Mouse (Mus musculus): ENCODE results near the gene Fas. TPM values are rescaled to one million over a fixed set of nuclear protein-coding genes. Genes with fewer than 3 reads are reported as not detected.

Gene Fas
- polyA plus RNA-seq, 1 experiment from 2014 or later, result 57.9 TPM

DNA sequence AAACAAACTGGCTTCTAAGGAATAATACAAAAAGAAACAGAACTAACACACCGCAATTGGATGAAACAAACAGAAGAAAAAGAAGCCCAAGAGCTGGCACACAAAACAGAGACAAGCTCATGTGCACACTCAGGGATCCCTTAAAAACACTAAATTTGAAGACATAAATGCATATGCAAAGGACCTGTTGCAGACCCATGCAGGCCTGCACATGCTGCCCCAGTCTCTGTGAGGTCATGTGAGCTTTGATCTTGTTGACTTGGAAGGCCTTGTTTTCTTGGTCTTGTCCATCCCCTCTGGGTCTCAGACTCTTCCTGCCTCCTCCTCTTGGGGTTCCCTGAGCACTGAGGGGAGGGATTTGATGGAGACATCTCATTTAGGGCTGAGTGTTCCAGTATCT lies 1.8 kb upstream of the Fas start:
- 96% methylated on average over 1 of the region's 1 CpGs for WGBS
- no peak overlapping the region for H3K9ac ChIP-seq (replicated peaks; ENCODE audit: low read depth)
- H3K27me3 ChIP-seq (replicated peaks; ENCODE audit: insufficient read depth, low read length), result no peaks in the 10 kb centered on the region
- H3K4me2 ChIP-seq (replicated peaks; ENCODE audit: low read depth, low read length), result no peak overlapping the region
- no peaks in the 10 kb centered on the region for H3K36me3 ChIP-seq (ENCODE audit: insufficient read depth, low read length)
- DNase-seq (ENCODE audit: low spot score) (no peak), ATAC-seq (no peak)
- H3K27ac ChIP-seq (ENCODE audit: low read length), result no peak overlapping the region
- H3K4me1 ChIP-seq (ENCODE audit: insufficient read depth, low read depth, low read length), result no peaks in the 10 kb centered on the region
- no peak overlapping the region for H3K4me3 ChIP-seq (ENCODE audit: low read depth, low read length)
- TF ChIP-seq CTCF (IDR thresholded peaks at IDR 0.05) (no peak), EP300 (IDR thresholded peaks at IDR 0.05) (no peak)
- no peaks in the 10 kb centered on the region for H3K9me3 ChIP-seq (ENCODE audit: low read length)

- Histone ChIP-seq H3K4me2 (replicated peaks; ENCODE audit: low read depth, low read length) (peak overlapping the region; percentile 76), H3K36me3 (ENCODE audit: insufficient read depth, low read length) (no peaks in the 10 kb centered on the region), H3K27ac (ENCODE audit: low read length) (peak overlapping the region; percentile 88), H3K4me3 (ENCODE audit: low read depth, low read length) (peak overlapping the region; percentile 63), H3K4me1 (ENCODE audit: insufficient read depth, low read depth, low read length) (no peaks in the 10 kb centered on the region), H3K27me3 (replicated peaks; ENCODE audit: insufficient read depth, low read length) (no peaks in the 10 kb centered on the region), H3K9ac (replicated peaks; ENCODE audit: low read depth) (peak overlapping the region; percentile 55), H3K9me3 (ENCODE audit: low read length) (no peaks in the 10 kb centered on the region)
- 3% methylated on average over 15 of the region's 15 CpGs for WGBS
- TF ChIP-seq CTCF (IDR thresholded peaks at IDR 0.05) (no peak), EP300 (IDR thresholded peaks at IDR 0.05) (peak; percentile 96)
- DNase-seq (ENCODE audit: low spot score) (peak; percentile 76), ATAC-seq (peak; percentile 78)
These were observed 441 bp downstream of the Fas start for GRCm38 (mm10) chr19:34290872-34291341.

DNA sequence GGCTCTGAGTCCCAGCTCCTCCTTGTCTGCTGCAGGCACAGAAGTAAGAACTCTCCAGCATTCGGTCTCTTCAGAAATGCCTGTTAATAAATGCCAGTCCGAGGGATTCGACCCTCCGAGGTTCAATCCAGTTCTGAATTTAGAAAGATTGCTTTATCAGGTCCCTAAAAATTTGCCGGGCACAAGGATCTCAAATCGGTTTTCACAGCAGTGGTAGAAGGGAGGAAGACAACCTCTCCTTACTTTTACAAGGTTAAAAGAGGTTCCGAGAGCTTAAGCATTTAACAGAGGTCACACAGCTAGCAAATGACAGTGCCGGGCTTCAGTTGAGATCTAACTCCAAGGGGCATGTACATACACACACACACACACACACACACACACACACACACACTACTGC lies 913 bp downstream of the Fas start:
- Histone ChIP-seq H3K27me3 (replicated peaks; ENCODE audit: insufficient read depth, low read length) (no peaks in the 10 kb centered on the region), H3K36me3 (ENCODE audit: insufficient read depth, low read length) (no peaks in the 10 kb centered on the region), H3K27ac (ENCODE audit: low read length) (peak overlapping the region; percentile 88), H3K4me2 (replicated peaks; ENCODE audit: low read depth, low read length) (peak overlapping the region; percentile 76), H3K4me1 (ENCODE audit: insufficient read depth, low read depth, low read length) (no peaks in the 10 kb centered on the region), H3K9ac (replicated peaks; ENCODE audit: low read depth) (peak overlapping the region; percentile 38; the same call in 1 of the 2 replicates), H3K4me3 (ENCODE audit: low read depth, low read length) (peak overlapping the region; percentile 63), H3K9me3 (ENCODE audit: low read length) (no peaks in the 10 kb centered on the region)
- TF ChIP-seq EP300 (IDR thresholded peaks at IDR 0.05), result no peak
- 26% methylated on average over 8 of the region's 8 CpGs for WGBS
- ATAC-seq (no peak), DNase-seq (ENCODE audit: low spot score) (no peak)

- Histone ChIP-seq H3K9me3 (ENCODE audit: low read length) (no peaks in the 10 kb centered on the region), H3K4me3 (ENCODE audit: low read depth, low read length) (peak overlapping the region; percentile 63), H3K27me3 (replicated peaks; ENCODE audit: insufficient read depth, low read length) (no peaks in the 10 kb centered on the region), H3K36me3 (ENCODE audit: insufficient read depth, low read length) (no peaks in the 10 kb centered on the region), H3K9ac (replicated peaks; ENCODE audit: low read depth) (no peak overlapping the region), H3K27ac (ENCODE audit: low read length) (peak overlapping the region; percentile 9; the same call in 1 of the 2 replicates), H3K4me1 (ENCODE audit: insufficient read depth, low read depth, low read length) (no peaks in the 10 kb centered on the region), H3K4me2 (replicated peaks; ENCODE audit: low read depth, low read length) (peak overlapping the region; percentile 76)
- ATAC-seq, result no peak
- no peak for TF ChIP-seq CTCF (IDR thresholded peaks at IDR 0.05)
- WGBS, result 45% methylated on average over 5 of the region's 5 CpGs
- DNase-seq (ENCODE audit: low spot score), result no peak
These were observed 1.5 kb downstream of the Fas start for GRCm38 (mm10) chr19:34291956-34292355.

- Histone ChIP-seq H3K4me3 (ENCODE audit: low read depth, low read length) (peak overlapping the region; percentile 8; the same call in 1 of the 2 replicates), H3K4me1 (ENCODE audit: insufficient read depth, low read depth, low read length) (no peaks in the 10 kb centered on the region), H3K9me3 (ENCODE audit: low read length) (no peaks in the 10 kb centered on the region), H3K27me3 (replicated peaks; ENCODE audit: insufficient read depth, low read length) (no peaks in the 10 kb centered on the region), H3K4me2 (replicated peaks; ENCODE audit: low read depth, low read length) (peak overlapping the region; percentile 76), H3K36me3 (ENCODE audit: insufficient read depth, low read length) (no peaks in the 10 kb centered on the region), H3K9ac (replicated peaks; ENCODE audit: low read depth) (no peak overlapping the region), H3K27ac (ENCODE audit: low read length) (no peak overlapping the region)
- no peak for DNase-seq (ENCODE audit: low spot score)
- ATAC-seq, result no peak
- no peak for TF ChIP-seq CTCF (IDR thresholded peaks at IDR 0.05)
- no peak for TF ChIP-seq EP300 (IDR thresholded peaks at IDR 0.05)
- 62% methylated on average over 2 of the region's 2 CpGs for WGBS
These were observed 2.2 kb downstream of the Fas start for GRCm38 (mm10) chr19:34292701-34293100.

- peak overlapping the region; percentile 76 for H3K4me2 ChIP-seq (replicated peaks; ENCODE audit: low read depth, low read length)
- no peak for ATAC-seq
These were observed 3.0 kb downstream of the Fas start for GRCm38 (mm10) chr19:34293376-34293947.

More at GRCm38 (mm10) chr19:34293376-34293947, 3.0 kb downstream of the Fas start:
- no peaks in the 10 kb centered on the region for H3K4me1 ChIP-seq (ENCODE audit: insufficient read depth, low read depth, low read length)
- H3K27ac ChIP-seq (ENCODE audit: low read length), result no peak overlapping the region
- no peak for DNase-seq (ENCODE audit: low spot score)
- TF ChIP-seq CTCF (IDR thresholded peaks at IDR 0.05), result no peak
- TF ChIP-seq EP300 (IDR thresholded peaks at IDR 0.05), result no peak
- no peak overlapping the region for H3K9ac ChIP-seq (replicated peaks; ENCODE audit: low read depth)
- no peaks in the 10 kb centered on the region for H3K9me3 ChIP-seq (ENCODE audit: low read length)
- H3K36me3 ChIP-seq (ENCODE audit: insufficient read depth, low read length), result no peaks in the 10 kb centered on the region
- no peak overlapping the region for H3K4me3 ChIP-seq (ENCODE audit: low read depth, low read length)
- H3K27me3 ChIP-seq (replicated peaks; ENCODE audit: insufficient read depth, low read length), result no peaks in the 10 kb centered on the region
- WGBS, result 71% methylated on average over 3 of the region's 3 CpGs

All from lung, postnatal 0 days (tissue).